Mouse (Mus musculus) mouse embryonic stem cell (cell line): ENCODE measurements at regions not wholly inside any gene's neighbourhood (a gene's known extent, or its start where the extent isn't known, plus 50 kb on each side); places are given as distances from the start of the nearest gene placed in this dataset.

ENCODE experiments used
- in situ Hi-C, 2 experiments: fragments of 300-500 bp; cut with MboI; formaldehyde crosslinking; loops; 1 replicate in 1 of 2; 3 replicates in 1 of 2; pipeline ENCODE4 v1.14.3; 2019 to 2020; ENCODE audit warnings: low sequenced_read_pairs in 2 of 2, low pct_unique_long_range_greater_than_20kb in 1 of 2, mixed read lengths in 1 of 2; ENCODE audit not compliant: unreplicated experiment in 1 of 2

DNA sequence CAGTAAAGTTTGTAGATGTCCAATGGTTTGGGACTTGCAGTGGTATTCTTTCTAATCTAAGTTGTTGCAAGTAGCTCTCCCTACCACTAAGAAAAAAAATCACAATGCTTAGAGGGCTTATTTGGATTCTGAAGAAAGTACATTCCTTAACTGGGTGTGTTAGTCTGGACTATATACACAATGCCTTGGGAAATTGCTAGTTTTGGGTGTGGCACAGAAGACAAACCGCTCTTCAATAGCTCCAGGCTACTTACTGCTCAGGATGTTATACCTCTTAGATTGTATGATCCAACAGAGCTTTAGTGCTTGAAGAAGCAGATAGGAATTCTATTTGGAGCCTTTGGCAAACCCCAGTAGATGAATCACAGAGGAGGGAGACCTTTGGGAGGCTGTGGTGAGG is 369.6 kb upstream of the Slco3a1 start:
- in situ Hi-C loops: no loop called here

DNA sequence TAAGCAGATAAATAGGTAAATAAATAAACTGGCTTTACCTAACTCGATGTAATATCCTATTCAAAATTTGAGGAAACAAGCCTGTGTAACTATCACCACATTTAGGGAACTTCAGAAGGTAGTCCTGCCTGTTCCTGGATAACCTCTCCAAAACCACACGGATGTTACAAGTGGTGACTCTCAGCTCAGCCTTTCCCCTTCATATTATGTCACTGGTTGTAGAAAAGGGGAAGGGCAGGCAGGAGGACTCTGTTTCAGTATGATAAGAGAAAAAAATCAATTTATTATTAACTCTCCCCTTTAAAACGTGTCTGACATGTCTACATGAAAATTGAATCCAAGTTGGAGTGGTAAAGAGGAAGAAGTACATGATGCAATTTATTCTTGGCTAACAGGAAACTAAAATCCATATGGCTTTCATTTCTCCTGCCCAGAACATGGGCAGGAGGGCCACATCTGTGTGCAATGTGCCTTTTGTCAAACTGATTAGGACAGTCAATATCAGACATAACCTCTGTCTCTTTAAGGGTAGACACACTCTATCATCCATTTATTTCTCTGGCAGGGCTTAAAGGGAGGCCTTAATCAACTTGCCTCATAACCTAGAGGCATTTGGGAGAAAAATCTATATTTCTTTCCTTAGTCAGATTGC is 353.9 kb upstream of the Slco3a1 start:
- in situ Hi-C loops: no loop called here

DNA sequence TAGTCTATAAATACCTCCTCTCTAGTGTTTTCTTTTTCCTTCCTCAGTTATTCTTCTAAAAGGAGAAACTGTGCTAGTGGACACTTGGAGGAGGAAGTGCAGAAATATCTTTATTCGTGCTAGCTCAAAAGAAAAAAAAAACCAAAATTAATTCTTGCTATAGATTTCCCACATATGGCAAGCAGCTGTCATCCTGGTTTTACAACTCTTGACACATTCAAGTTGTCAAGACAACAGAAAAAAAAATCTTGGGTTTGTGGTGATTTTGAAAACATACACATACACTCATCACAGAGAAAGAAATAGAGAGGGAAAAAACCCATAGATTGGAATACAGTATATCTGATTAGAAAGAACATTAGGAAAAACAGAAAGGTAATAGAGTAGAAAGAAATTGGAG is 352.8 kb upstream of the Slco3a1 start:
- in situ Hi-C loops: no loop called here

DNA sequence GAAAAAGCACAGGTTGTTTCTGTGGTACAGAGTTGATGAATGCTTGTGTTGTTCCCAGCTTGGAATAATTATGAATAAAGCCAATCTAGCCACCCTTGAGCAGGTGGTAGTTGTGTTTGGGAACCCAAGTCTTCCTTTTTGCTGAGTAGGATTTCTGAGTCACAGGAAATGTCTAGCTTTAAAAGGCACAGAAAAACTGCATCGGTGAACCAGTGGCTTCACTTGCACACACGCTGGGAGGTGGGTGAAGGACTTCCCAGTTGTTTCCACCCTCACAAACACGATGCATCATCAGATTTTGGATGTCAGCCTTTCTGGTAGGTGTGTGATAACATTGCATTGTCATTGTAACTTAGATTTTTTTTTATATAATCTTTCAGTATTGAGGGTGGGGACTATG is 322.9 kb upstream of the Slco3a1 start:
- in situ Hi-C loops: no loop called here

DNA sequence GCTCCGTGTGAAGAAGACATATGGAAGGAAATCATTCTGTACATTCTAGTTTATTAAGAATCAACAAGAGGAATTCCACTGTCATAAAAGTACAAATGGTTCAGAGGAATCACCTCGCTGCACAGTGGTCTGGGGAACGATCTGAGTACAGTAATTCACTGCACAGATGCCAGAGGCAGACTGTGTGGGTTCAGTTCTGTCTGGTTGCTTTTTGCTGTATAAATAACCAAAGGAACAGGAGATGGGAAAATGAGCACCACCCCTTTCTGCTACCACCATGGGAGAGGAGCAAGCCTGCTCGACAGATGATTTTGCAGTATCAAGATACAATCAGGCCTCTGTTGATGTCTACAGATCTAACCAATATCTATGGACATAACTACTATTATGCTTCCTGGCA is 322.1 kb upstream of the Slco3a1 start:
- in situ Hi-C loops: no loop called here

DNA sequence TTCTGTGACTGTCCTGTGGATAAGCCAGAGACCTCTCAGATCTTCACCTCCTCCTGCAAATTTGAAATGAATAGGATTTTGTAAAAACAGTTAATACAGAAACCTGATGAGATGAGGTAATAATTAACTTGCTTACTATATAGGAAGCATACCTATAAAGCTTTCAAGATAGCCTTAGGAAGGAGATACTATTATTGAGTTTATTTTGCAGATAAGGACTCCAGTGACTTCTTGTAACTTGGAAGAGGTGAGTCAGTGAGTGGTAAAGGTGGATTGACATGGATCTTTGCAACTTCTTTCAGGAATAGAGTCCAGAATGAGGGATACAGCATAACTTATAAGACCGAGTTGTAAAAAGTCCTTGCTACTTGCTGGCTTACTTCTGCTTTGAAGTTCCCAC is 315.7 kb upstream of the Slco3a1 start:
- in situ Hi-C loops: no loop called here

DNA sequence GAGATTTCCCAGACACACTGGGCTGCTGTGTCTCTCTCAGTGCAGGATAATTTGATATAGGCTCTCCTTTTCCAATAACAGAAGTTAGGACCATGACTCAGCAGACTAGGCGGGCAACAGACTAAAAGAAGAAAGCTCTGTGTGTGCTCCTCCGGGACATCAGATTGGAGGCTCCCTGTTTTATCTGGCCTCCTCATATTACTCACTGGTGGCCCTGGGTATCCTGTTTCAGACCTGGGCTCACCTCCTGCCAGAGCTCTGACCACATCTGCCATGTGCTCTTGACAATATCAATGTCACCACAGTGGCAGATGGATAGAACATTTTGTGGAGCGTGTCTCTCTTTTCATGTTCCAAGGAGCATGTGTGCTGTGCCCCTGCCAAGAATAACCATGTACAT is 308.1 kb upstream of the Slco3a1 start:
- in situ Hi-C loops: no loop called here

DNA sequence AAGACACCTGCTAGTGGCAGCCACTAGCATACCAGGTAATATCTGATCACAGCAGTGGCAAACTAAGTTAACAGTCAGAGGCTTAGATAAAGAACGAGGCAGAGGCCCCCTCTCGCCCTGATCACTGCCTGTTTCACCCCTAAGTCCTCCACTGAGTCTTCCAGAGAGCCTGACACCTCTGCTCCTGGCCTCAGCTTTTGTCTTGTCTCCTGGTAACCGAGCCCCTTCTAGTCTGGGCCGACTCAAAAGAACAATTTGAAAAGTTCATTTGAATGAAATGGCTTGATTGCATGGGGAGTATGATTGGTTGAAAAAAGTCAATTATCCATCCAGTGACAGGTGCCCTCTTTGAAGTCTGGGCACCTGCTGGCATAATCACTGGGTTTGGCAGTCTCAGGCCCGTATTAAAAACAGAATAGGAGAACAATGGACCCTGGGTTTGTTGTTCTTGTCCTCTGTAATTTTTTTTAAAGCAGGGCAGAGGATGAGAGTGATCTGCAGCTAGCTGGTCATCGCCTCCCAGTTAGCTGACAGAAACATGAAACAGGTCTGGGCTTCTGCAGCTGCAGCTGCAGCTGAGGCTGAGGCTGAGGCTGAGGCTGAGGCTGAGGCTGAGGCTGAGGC is 289.8 kb upstream of the Slco3a1 start:
- in situ Hi-C loops: no loop called here

DNA sequence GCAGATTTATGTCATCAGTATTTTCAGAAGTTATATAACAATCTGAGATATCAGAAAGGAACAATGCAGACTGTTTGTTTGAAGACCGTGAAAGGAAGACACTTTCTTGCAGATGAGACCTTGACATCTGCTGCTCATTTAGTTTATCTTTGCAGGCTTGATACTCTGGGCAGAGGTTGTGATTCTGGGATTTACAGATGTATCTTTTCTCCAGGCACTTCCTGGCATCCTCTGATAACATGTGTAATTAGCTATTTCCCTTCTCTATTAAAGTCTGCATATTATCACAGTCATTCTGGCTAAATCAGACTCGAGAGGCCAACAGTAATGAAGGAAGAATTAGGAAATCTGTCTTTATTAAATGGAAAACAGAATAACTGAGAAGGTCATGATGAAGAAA is 268.7 kb upstream of the Slco3a1 start:
- in situ Hi-C loops: no loop called here

DNA sequence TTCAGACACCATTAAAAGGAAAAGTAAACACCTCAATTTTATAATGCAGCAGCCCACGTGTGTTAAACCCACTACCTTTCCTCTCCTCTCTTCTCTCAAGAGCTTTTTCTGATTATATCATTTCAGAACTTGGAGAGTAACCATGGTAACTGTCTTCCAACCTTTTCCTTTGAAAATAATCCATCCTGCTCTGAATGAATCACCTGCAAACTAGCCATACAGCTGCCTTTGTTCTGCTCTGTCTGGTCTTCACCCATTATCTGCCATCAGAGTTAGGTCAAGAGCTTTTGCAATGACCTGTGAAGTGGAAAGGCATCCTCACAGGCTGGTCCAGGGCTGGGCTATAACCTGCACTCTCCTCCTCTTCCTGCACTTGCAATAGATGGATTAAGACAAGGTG is 238.7 kb upstream of the Slco3a1 start:
- in situ Hi-C loops: no loop called here

DNA sequence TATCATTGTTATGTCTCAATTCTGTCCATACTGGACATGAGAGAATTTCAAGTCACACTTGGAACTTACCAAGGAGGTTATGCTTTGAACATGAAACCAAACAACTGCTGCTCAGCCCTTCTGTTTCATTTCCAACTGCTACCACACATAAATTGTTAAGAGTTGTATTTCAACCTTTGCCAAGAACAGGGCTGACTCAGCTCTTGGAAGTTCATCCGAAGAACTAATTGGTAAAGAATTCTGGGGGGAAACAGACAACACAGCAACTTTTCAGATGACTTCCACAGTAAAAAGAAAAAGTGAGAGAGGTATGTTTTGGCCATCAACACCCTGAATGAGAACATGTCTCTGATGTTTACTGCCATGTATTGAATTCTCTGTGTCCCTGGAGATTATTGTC is 234.1 kb upstream of the Slco3a1 start:
- in situ Hi-C loops: no loop called here

DNA sequence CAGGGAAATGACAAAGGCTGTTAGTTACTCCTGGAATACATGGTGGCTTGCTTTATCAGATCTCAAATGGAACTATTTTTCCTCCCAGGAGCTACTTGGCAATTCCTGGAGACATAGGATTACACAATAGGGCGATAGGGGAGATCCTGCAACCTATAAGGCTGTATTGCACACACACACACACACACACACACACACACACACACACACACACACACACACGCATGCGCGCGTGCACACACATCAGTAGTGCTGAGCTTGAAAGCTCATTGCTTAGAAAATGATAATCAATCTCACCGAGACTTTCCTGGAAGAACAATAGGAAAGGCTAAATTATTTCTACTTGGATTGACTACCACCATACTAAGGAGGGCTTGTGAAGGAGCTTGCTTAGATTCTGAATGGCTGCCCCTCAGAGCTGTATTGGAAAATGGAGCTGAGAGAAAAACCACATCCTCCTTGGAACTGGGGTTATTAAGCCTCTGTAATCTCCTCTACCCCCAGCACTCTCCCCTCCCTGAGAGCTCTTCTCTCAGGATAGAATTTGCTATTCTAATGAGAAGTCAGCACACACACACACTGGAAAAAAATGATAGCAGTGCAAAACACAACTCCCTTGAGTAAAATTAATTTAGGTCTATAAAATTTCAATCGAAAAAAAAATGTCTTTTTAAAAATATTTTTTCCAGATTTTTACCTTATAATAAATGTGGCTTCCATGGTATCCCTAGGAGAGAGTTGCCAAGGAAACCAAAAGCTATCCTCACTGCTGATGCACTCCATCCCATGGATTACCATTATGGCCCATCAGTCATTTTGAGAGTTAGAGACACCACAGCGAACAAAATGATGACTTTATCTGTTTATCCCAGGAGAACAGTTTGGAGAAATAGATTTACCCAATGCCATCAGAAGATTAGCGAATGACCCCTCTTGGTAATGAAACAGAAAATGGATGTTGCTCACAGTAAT is 217.1 kb upstream of the Slco3a1 start:
- in situ Hi-C loops: no loop called here

DNA sequence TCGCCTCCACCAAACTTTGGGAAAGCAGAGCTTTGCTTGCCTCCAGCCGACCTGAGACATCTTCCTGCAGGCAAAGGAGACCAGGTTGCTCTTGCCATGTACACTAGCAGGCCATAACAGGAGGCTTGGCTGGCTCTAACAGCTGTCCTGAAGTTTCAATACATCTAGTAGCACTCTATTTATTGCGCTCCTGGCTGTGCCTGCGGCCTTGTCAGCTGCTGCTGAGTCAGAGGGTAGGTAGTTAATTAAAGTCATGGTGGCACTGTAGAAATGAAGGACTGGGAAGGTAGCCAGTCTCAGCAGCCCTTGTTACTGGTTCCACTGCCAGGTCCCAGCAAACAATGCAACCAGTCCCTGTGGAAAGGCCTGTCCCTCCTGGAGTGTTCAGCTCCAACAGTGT is 212.0 kb upstream of the Slco3a1 start:
- in situ Hi-C loops: no loop called here

DNA sequence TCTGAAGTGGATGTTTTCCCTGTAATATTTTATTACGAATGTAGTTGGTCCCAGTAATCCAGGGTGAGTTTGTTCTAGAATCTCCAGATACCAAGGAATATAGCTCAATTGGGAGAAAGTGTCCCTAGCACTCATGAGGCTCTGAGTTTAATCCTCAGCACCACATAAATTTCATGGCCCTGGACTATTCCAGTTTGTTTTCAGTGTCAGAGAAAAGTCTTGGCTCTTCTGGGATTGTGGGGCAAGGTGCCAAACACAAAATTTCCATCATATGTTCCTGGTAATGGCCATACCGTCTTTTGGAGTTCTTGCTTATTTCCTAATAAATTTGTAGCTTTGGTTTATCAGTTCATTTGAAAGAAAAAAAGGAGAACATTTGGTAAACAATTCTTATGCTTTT is 202.9 kb upstream of the Slco3a1 start:
- in situ Hi-C loops: no loop called here

DNA sequence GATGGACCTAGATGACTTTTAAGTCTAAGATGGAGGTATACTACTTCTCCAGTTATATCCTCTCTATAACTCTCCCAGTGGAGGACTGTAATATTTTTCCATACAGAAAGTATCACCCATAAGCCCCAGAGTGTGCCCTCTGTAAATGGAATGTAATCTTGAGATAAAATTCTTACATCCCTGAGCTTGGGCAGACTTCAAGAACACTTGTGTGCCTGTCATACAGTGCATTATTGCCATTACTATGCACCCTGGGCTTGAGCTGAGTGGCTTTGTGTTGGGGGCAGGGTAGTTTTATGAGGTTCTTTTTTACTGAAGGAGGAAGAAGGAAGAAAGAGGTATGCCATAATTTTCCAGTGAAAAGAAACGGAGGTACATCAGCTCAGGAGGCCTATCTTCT is 193.1 kb upstream of the Slco3a1 start:
- in situ Hi-C loops: no loop called here

DNA sequence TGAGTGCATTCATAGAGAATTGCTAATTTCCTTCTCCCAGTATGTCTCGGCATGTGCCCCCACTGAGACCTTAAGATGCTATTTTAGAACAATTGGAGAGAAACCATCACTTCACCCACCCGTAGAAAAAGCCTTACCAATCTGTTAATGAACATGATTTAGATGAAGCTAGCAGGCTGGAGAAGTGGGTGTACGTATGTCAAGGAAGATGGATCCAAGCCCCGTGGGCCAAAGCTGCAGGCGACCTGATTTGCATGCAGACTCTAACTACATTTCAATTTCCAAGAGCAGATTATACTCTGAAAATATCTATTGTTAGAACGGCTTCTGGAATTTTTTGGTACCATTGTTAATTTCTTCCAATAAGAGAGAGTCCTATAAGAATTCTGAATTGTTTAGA is 180.4 kb upstream of the Slco3a1 start:
- in situ Hi-C loops: no loop called here

DNA sequence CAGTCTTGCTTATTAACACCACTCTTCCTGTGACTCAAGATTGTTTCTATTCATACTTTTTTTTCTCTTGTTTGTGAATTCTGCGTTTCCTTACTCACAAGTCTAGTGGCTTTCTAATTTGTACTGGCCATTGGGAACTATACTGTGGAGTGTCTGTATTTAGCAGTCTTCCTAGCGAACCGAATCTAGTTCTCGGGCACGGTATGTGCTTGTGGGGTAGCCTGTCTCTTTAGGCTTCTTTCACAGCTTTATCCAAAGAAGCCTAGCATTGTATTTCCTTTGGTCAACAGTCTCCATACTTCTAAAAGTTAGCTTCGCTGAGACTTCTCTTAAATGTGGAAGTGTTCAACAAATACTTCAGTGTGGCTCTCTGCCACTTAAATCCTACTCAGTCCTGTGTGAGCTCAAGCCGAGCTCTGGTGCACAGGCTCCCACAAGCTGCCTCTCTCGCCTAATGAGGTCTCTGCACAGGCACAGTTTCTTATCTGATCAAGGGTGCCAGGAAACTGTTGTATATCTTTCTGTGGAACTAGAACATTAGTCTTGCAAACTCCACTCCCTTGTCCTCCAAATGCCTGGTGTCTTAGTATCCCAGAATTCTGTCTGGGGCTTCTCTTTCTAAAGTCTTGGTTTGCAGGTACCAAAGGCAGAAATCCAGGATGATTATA is 171.9 kb upstream of the Slco3a1 start:
- in situ Hi-C loops: no loop called here

DNA sequence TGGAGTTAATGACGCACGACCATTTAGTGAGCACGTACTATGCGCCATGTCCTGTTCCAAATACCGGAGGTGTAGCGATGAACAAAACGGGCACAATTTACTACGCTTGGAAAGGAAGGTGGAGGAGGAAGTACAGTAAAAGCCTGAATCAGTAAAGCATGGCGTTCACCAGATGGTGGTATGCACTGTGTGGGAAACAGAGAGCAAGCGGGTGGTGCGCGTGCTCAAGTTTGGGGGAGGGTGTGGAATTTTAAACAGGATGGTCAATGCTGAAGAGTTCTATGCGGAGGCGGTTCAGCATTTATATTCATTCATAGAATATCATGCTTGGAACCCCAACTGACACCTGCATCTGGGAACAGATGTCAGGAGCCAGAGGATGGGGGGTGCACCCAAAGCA is 164.7 kb upstream of the Slco3a1 start:
- in situ Hi-C loops: no loop called here

DNA sequence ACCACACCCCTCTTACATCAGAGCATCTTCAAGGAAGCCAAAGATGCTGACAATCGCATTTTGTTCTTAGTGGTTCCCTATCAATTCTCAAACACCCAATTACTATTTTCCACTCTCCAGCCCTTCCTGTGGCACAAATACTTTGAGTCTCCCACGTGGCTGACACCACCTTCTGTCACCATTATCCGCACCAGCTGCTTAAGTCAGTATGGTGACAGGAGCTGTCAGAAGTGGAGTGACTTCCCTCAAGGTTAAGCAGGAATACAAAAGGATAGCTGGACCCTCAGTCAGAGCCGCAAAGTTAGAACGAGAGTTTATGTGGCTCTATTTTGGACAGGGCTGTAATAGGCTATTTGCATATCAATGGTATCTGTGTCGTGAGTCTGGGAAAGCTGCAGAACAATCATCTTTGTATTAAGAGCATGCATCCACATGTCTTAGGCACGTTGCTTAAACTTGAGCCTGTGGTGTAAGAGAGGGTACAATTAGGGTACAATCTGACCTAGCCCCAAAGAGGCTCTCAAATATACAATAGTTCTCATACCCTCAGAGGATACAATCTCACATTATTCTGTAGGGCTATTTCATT is 155.5 kb upstream of the Slco3a1 start:
- in situ Hi-C loops: loop anchor here (10.0 kb wide), 1 partner anchor 345 kb away; no protein-coding TSS in a partner anchor
